Mouse (Mus musculus): Measurements from ENCODE around the gene Rab11b.

- TF ChIP-seq CTCF (IDR thresholded peaks at IDR 0.05 in 2 of 3, conservative IDR thresholded peaks at IDR 0.05 in 1 of 3; ENCODE audit: control insufficient read depth in 1 of 3, insufficient read depth in 1 of 3, low read depth in 2 of 3, low read length in 3 of 3, poor library complexity in 1 of 3, severe bottlenecking in 1 of 3) (no peak), POLR2A (IDR thresholded peaks at IDR 0.05; ENCODE audit: control insufficient read depth in 1 of 2, insufficient read depth in 1 of 2, low read depth in 1 of 2, low read length in 2 of 2, poor library complexity in 1 of 2) (no peak), RAD21 (IDR thresholded peaks at IDR 0.05; ENCODE audit: low read depth, low read length) (no peak), EP300 (IDR thresholded peaks at IDR 0.05; ENCODE audit: low read depth in 1 of 2, low read length in 2 of 2) (no peak), TBP (IDR thresholded peaks at IDR 0.05; ENCODE audit: low read depth, low read length) (no peak), ZNF384 (IDR thresholded peaks at IDR 0.05; ENCODE audit: low read depth, low read length) (peak; percentile 80), KAT2A (conservative IDR thresholded peaks at IDR 0.05; ENCODE audit: low read depth, low read length) (no peak), MXI1 (IDR thresholded peaks at IDR 0.05; ENCODE audit: low read depth, low read length) (no peak), CHD2 (IDR thresholded peaks at IDR 0.05; ENCODE audit: low read length) (no peak), BHLHE40 (IDR thresholded peaks at IDR 0.05; ENCODE audit: borderline replicate concordance, low read depth, low read length) (no peak), ETS1 (IDR thresholded peaks at IDR 0.05; ENCODE audit: low read depth, low read length) (no peak), SIN3A (IDR thresholded peaks at IDR 0.05; ENCODE audit: low read length) (no peak), MAZ (IDR thresholded peaks at IDR 0.05; ENCODE audit: low read depth, low read length) (no peak), MYC (IDR thresholded peaks at IDR 0.05; ENCODE audit: low read depth, low read length) (no peak)
These were observed 58.2 kb downstream of the Rab11b start for GRCm38 (mm10) chr17:33702178-33702577.
